Mouse (Mus musculus) effector memory CD4-positive, alpha-beta T cell, adult 5 months (primary cell): Measurements from ENCODE around the gene Upb1. TPM values are rescaled to one million over a fixed set of nuclear protein-coding genes. Genes with fewer than 3 reads are reported as not detected.

ENCODE experiments used
- polyA plus RNA-seq: library from polyadenylated mRNA; unstranded; fragments of 100-300 nt; shearing (Covaris generic); gene quantifications from one replicate; pipeline ENCODE4 v1.2.1, GENCODE M21; 2017

The Upb1 gene
- polyA plus RNA-seq, result 0.65 TPM

DNA sequence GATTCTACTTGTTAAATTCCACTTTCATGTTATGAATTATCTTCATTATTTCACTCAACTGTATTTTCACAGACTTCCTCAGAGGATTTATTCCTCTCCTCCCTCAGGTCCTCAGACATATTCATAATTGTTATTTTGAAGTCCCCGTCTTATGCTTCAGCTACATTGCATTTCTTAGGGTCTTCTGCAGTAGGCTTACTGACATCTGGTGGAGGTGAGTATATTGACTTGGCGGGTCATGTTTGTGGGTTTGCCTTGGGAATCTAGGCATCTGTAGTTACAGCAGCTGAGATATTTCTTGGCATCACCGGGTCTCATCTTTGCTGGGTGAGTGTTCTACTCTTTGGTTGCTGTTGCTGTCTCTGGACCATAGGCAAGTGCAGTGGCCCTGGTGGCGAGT is at the start of gene Upb1:
Gene Upb1, plus strand, starts transcription at position 158 of the 400 bp plus-strand sequence.

Other genes starting within 250 kb of the Upb1 start
- gene Specc1l, start 189.0 kb upstream of the Upb1 start, polyA plus RNA-seq, result 65.5 TPM
- 194 TPM for gene Adora2a, start 84.2 kb upstream of the Upb1 start, polyA plus RNA-seq
- 135 TPM for gene Snrpd3, start 116.4 kb downstream of the Upb1 start, polyA plus RNA-seq
- 18.0 TPM for gene Gucd1, start 116.9 kb downstream of the Upb1 start, polyA plus RNA-seq
- gene Lrrc75b, start 159.2 kb downstream of the Upb1 start, polyA plus RNA-seq, result 2.0 TPM
- gene Ggt1, start 160.5 kb downstream of the Upb1 start, polyA plus RNA-seq, result 7.5 TPM
- 5.0 TPM for gene Ggt5, start 188.2 kb downstream of the Upb1 start, polyA plus RNA-seq
- gene Susd2, start 242.9 kb downstream of the Upb1 start, polyA plus RNA-seq, result 6.8 TPM